Mouse (Mus musculus) heart, adult 2 months (tissue): ENCODE results near the gene Med13l.

Source experiments
- CTCF ChIP-seq: fragments of 200-600 bp; IDR thresholded peaks from 2 replicates; pipeline ENCODE4 v1.8.1; 2022; ENCODE audit warnings: antibody characterized with exemption, mild to moderate bottlenecking, moderate library complexity
- EP300 ChIP-seq: fragments of 200-500 bp; IDR thresholded peaks from 2 replicates; pipeline ENCODE4 v1.6.1; 2011; ENCODE audit warnings: low read depth, low read length, control low read depth; ENCODE audit not compliant: insufficient read depth
- POLR2A ChIP-seq: fragments of 200-500 bp; IDR thresholded peaks from 2 replicates; pipeline ENCODE4 v1.6.1; 2011; ENCODE audit warnings: mild to moderate bottlenecking, low read depth, low read length, control low read depth; ENCODE audit not compliant: insufficient read depth

DNA sequence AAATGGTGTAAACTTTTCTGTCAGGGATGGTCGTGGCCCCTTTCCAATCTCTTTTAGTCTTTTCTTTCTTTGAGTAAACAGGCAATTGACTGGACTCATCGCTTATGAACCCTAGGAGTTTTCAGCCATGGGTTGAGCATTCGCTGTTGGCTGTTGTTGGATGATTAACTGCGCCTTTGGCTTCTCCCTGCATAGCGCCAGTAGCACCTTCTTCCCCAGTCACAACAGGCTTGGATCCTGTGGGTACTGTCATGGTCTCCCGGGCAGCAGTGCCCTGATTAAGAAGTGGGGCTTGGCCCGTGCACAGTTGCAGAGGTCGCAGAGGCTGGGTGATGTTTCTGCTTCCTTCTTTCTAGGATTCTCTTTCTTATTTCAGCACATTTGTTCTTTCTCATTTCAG is 124.7 kb downstream of the Med13l start:
- TF ChIP-seq POLR2A (no peak), CTCF (no peak), EP300 (no peak)
